Mouse (Mus musculus): ENCODE measurements around the gene Rab28.
"Not testable (repeated sequence)": the region's sequence is repeated elsewhere in the genome, so short reads cannot be mapped to it uniquely, and the experiment has no call there.

The Rab28 gene

GRCm38 (mm10) chr5:41708051-41708630 lies at the start of gene Rab28:
TSS of gene Rab28 (minus strand) at chr5:41708157.
- peak; percentile 85 to 88 for DNase-seq (ENCODE audit: low read depth in 1 of 2, low spot score in 2 of 2)

- DNase-seq (ENCODE audit: low read depth in 1 of 2, low spot score in 2 of 2), result no peak
These were observed 49.4 kb upstream of the Rab28 start for GRCm38 (mm10) chr5:41757338-41757737.

- no peak for DNase-seq (ENCODE audit: low read depth in 1 of 2, low spot score in 2 of 2)
These were observed 48.4 kb upstream of the Rab28 start for GRCm38 (mm10) chr5:41756396-41756795.

GRCm38 (mm10) chr5:41755373-41755960 lies 47.5 kb upstream of the Rab28 start:
- DNase-seq (ENCODE audit: low read depth in 1 of 2, low spot score in 2 of 2), result no peak

- no peak for DNase-seq (ENCODE audit: low read depth in 1 of 2, low spot score in 2 of 2)
These were observed 46.9 kb upstream of the Rab28 start for GRCm38 (mm10) chr5:41754836-41755235.

GRCm38 (mm10) chr5:41754226-41754775 lies 46.3 kb upstream of the Rab28 start:
- DNase-seq (ENCODE audit: low read depth in 1 of 2, low spot score in 2 of 2), result no peak

- DNase-seq (ENCODE audit: low read depth in 1 of 2, low spot score in 2 of 2), result no peak
These were observed 44.8 kb upstream of the Rab28 start for GRCm38 (mm10) chr5:41752721-41753120.

GRCm38 (mm10) chr5:41744898-41745780 lies 37.2 kb upstream of the Rab28 start:
- DNase-seq (ENCODE audit: low read depth in 1 of 2, low spot score in 2 of 2), result no peak

- DNase-seq (ENCODE audit: low read depth in 1 of 2, low spot score in 2 of 2), result no peak
These were observed 36.3 kb upstream of the Rab28 start for GRCm38 (mm10) chr5:41744234-41744633.

GRCm38 (mm10) chr5:41738817-41739216 lies 30.9 kb upstream of the Rab28 start:
- no peak for DNase-seq (ENCODE audit: low read depth in 1 of 2, low spot score in 2 of 2)

GRCm38 (mm10) chr5:41737039-41737438 lies 29.1 kb upstream of the Rab28 start:
- no peak for DNase-seq (ENCODE audit: low read depth in 1 of 2, low spot score in 2 of 2)

GRCm38 (mm10) chr5:41727017-41727416 lies 19.1 kb upstream of the Rab28 start:
- no peak for DNase-seq (ENCODE audit: low read depth in 1 of 2, low spot score in 2 of 2)

GRCm38 (mm10) chr5:41725573-41725972 lies 17.6 kb upstream of the Rab28 start:
- DNase-seq (ENCODE audit: low read depth in 1 of 2, low spot score in 2 of 2), result no peak

GRCm38 (mm10) chr5:41707115-41708015 lies 592 bp downstream of the Rab28 start:
- peak in 1 of 2 experiments; percentile 1 for DNase-seq (ENCODE audit: low read depth in 1 of 2, low spot score in 2 of 2)

- no peak for DNase-seq (ENCODE audit: low read depth in 1 of 2, low spot score in 2 of 2)
These were observed 1.2 kb downstream of the Rab28 start for GRCm38 (mm10) chr5:41706777-41707114.

GRCm38 (mm10) chr5:41701085-41701484 lies 6.9 kb downstream of the Rab28 start:
- not testable (repeated sequence) for DNase-seq (ENCODE audit: low read depth in 1 of 2, low spot score in 2 of 2)

- DNase-seq (ENCODE audit: low read depth in 1 of 2, low spot score in 2 of 2), result no peak
These were observed 10.0 kb downstream of the Rab28 start for GRCm38 (mm10) chr5:41697958-41698357.

GRCm38 (mm10) chr5:41685016-41685415 lies 22.9 kb downstream of the Rab28 start:
- DNase-seq (ENCODE audit: low read depth in 1 of 2, low spot score in 2 of 2), result no peak

GRCm38 (mm10) chr5:41683976-41684375 lies 24.0 kb downstream of the Rab28 start:
- no peak for DNase-seq (ENCODE audit: low read depth in 1 of 2, low spot score in 2 of 2)

- no peak for DNase-seq (ENCODE audit: low read depth in 1 of 2, low spot score in 2 of 2)
These were observed 41.9 kb downstream of the Rab28 start for GRCm38 (mm10) chr5:41666012-41666411.

GRCm38 (mm10) chr5:41636793-41637192 lies 71.2 kb downstream of the Rab28 start:
- DNase-seq (ENCODE audit: low read depth in 1 of 2, low spot score in 2 of 2), result no peak
